Mouse (Mus musculus) lung, postnatal 14 days (tissue): ENCODE measurements at regions not wholly inside any gene's neighbourhood (a gene's known extent, or its start where the extent isn't known, plus 50 kb on each side); places are given as distances from the start of the nearest gene placed in this dataset.

ENCODE experiments used
- DNase-seq: peaks from one replicate; pipeline ENCODE4 v3.0.0; 2021

DNA sequence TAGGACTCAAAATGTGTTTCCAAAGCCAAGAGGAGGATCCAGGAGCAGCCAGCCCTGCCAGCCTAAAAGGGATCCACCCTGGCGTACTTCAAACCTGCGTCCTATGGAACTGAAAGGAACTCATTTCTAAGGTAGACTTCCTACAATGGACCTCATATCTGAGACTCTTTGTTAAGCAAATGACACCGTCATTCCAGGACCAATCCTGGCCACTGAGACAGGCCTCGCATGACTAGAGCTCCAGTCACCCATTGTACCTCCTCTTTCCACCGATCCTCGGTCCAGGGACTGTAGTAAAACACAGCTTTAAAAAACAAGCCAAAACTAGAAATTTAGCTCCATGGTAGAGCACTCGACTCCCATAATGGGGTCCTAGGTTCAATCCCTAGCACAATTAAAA lies 110.4 kb upstream of the Zdhhc25 start:
- DNase-seq: no peak

DNA sequence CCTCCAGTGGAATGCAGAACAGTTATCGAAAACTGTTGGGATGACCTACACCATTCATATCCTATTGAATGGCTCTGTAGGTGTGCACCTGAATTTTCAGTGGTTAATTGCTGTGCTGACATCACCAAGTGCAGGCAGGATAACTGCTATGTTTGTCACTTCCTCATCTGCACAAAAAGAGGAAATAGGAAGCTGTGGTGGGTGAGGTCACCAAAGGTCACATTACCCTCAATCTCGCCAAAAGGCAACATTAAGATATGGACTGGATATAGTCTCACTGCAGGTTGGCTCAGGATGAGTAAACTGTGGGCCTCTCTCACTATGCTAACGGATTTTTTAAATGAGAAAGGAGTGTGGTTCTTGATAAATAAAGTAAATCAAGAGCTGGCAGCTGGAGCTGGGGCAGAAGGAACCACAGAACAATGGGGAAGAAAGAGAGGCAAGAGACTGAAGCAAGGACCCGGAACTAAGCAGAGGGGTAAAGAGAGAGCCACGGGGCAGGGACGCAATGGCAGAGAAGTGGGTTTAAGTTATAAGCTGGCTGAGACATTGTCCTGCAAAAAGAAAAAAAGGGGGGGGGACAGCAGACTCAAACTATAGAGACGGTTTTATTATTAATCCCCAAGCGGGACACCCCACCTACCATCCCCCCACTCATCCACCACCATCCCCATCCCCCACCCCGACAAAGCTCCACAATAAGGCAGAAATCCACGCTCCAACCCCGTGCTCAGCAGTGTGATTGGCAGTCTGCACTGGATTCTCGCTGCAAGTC lies 109.6 kb upstream of the Zdhhc25 start:
- DNase-seq: no peak

DNA sequence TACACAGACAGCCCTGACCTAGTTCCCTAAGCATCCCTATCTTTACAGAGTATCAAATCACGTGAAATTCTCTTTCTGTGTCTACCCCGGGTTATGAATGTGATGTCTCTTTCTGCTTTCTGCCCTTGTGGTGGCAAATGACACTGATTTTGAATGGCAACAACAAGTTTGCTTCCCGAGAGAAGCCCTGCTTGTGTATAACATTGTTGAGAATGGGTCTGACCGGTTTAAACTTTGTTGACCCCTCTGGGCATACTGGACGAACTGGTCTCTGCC lies 109.1 kb upstream of the Zdhhc25 start:
- no peak for DNase-seq

DNA sequence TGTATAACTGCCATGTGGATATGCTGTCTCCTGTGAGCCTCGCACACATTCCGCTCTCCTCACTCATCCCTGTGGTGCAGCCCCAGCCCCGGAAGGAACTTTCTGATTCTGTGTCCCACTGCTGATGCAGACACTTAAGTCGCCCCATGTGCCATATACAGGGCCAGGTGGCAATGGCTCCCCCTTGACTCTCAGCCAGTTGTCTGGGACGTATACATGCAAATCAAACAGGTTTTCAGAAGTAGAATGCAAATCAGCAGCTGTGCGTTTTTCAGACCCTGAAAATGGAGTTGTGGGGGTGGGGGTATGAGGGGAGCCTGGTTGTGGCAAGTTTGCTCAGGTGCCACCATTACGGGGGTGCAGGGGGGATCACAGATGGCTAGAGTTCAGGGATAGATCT lies 102.1 kb upstream of the Zdhhc25 start:
- no peak for DNase-seq

DNA sequence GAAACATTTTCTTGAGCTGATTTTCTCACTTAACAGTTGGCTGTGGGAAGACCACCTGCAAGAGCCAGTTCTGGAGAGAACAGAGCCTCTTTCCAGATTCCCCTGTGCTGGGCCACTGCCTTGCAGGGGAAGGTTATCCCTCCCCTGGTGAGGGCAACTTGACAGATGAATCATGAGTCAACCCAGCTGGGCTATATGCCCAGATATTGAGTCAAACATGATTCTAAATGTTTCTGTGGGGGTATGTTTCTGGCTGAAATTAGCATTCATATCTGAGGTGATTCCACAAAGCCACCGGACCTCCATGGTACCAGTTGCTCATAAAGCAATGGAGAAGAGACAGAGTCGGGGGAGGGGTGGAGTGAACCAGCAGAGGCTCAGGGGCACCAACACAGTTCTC lies 97.8 kb upstream of the Zdhhc25 start:
- DNase-seq: no peak

DNA sequence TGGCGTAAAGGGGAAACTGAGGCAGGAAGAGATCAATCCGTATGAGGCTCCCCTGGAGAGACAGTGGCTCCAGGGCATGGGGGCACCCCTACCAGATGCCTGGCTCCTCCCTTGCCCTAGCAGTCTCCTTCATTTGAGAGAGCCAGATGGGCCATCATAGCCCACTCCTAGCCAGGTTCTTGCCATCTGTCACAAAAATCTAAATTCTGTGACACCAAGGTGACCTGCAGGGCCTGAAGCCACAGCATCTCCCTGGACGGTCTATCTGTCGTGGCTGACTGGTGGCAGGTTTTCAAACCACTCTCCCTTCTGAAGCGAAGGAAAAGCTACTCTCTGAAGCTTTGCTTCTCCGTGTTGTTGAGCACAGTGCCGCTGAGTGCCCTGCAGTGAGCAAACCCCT lies 96.2 kb upstream of the Zdhhc25 start:
- DNase-seq: no peak

DNA sequence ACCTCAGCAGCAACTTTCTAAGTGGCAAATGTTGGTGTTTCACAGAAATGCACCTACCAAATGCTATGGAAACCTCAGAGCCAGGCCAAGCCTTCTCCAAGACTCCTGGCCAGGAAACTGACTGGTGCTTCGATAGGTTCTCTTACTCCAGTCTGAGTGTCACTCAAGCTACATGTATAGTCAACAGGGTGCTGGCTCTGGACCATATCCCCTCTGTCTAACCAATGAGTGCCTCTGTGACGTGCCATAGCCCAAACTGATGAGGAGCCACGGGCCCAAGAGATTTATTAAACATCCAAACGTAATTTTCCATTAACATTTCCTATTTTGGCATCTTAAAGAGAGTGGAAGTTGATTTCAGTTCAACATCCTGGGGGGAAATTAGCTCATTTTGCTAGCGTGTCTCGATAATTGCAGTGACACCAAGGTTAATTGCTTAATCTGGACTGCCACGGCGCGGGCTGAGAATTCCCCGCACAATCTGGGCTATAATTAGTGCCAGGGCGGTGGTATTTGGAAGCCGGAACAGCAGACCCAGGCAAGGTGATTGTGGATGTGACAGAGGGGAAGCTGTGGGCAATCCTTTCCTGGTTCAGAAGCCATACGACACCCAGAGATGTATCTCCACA lies 94.5 kb upstream of the Zdhhc25 start:
- no peak for DNase-seq

DNA sequence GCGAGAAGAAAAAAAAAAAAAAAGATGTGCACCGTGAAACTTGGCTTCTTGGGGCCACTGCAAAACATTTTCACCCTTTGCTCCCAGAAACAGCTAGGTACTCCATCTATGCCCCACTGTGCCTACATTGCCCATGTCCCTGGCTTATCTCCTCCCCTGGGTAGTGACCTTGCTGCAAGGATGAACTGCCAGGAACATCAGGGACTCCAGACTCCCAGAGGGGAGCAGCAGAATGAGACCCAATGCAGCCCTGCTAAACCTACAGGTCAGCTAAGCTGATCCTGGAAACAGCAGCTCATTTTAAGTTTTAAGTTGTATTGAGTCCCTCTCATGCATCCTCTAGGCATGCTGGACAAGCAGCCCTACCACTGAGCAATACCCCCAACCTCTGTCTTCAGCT lies 92.2 kb upstream of the Zdhhc25 start:
- DNase-seq: no peak

DNA sequence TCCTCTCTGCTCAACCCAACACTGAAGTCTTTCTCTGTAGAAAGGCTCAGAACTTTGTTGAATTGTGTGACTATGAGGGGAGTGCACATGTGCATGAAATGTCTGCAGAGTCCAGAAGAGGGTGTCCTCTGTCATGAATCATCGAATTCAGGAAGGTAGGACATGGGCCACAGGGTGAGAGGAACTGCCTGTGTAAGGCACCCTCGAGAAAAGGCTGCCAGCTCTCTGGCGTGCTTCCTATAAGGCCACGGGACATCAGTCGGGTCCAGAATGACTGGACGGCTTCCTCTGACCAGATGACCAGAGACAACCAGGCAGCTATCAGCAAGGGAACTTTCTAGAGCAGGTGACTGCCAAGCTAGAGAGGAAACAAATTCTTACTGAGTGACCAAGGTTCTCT lies 91.1 kb upstream of the Zdhhc25 start:
- DNase-seq: no peak

DNA sequence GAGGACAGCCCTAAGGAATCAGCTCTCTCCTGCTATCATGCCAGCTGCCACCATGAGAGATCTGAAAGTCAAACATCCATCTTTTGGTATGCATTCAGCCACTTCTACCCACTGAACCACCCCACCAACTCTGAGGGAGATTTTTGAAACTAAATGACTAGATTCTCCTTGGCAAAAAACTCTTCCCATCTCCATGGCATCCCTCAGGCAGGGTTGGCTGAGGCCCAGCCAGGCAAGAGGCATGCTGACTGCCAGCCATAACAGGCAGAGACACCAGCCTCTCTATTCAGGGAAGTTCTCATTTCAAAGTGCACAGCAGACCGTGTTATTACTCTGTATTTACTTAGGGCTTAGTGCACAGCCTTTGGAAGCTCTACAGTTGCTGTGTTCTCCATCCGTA lies 90.5 kb upstream of the Zdhhc25 start:
- DNase-seq: no peak

DNA sequence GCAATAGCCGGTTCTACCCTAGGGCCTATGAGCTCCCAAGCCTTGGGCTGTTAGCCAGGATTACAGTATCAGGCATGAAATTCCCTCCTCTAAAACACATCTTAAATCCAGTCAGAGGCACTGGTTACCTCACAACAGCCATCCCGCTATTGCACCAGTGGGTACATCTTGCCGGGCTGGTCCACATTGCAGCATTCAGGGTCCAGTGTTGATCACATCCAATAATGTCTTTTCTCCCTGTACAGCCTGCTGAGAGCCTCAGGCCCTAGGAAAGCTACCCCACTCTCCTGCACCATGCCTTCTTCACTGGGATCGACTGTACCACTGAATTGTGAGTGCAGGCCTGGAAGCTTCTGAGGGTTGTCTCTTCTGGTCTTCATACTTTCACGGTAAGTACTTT lies 86.0 kb upstream of the Zdhhc25 start:
- no peak for DNase-seq

DNA sequence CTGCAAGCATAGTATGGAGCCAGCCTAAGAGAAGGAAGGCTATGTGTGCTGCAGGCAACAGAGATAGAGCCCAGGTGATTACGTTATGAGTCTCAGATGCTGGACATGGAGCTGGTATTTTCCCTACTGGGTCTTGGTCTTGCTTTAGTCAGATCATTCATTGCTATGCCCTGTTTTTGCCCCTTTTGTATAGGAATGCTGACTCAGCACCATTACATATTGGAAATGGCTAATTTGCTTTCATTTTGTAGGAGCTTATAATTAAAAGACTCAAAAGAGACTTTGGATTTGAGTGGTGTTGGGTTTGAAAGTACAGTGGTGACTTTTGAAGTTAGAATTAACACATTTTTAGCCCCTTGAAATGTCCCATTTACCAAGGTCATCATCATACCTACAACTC lies 68.9 kb upstream of the Zdhhc25 start:
- DNase-seq: no peak

DNA sequence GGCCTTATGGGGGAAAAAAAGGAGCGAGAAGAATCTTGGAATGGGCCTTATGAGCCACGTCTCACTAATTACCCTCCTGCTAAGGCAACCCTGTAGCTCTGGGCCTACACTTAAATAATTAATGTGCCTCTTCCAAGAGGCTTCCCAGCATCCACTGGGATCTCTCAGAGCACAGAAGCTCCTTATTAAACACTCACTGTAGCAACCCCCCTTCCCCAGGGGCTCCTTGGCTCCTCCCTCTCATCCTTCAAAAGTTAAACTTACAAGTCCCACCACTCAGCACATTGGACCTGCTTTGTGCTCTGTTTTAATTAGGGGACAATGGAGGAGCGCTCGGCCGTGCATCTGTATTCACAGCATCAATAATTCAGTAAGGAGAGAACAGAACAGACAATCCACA lies 68.1 kb upstream of the Zdhhc25 start:
- DNase-seq: no peak

DNA sequence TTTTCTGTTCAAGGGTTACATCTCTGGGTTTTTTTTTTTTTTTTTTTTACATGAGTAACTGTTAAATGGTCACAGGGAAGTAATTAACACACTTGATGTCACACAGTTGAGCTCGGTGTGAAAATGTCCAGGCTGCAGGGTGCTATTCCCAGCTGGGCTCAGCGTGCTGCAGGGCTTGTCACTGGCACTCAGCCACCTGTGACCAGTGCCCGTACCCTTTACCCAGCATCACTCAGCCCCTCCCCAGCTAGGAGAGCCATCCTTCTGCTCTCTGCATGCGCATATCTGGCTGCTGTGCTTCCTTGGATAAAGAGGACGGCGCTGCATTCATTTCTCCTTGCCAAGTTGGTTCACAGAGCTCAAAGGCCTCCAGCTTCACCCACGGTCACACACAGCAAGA lies 66.7 kb upstream of the Zdhhc25 start:
- no peak for DNase-seq

DNA sequence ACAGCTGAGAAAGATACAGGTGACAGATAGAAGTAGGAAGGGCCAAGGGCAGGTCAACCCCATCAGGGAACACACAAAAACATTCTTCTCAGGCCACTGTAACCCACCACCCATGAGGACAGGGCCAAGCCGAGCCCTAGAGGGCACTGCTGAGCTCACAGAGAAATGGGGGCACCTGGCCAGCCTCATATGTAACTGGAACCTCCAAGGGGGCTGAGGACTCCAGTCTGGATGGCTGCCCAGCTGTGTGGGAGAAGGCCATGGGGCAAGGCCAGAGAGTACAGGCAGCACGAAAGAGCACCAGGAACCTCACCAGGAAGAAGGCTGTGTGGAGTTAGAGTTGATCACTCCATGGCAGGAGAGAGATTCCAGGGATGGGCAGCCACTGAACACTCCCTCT lies 64.6 kb upstream of the Zdhhc25 start:
- DNase-seq: no peak

DNA sequence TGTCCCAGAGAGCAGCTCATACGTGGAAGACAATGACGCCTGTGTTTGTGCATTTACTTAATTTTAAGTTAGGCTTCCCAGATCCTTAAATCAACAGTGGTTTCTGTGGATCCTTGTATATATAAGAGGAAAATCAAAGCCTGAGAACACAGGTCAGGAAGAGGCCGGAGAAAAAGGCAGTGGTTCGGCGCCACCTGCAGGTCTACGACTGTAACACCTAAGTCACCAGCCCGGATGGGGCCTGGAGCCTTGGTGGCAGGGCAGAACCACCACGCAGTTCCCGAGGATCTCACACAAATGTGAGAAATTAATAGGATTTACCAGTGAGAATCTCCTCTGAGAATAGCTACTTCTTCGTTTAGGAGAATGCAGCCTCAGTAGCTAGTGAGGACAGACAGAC lies 62.9 kb upstream of the Zdhhc25 start:
- peak; percentile 28 for DNase-seq

DNA sequence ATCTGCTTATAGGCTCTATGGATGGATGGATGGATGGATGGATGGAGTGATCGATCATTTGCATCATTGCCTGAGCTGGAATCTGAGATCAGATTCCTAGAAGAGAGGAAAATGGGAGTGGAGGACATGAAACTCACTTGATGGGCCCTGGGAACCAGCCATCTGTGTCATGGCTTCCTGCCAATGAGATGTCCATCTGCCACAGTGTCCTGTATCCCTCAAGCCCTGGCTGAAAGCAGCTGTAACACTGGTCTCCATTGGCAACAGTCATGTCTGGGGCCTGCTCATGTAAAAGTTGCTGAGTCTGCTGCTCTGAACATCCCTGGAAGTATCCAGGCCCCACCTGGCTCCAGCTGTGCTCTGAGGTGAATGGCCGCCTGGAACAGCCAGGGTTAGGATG lies 57.5 kb upstream of the Zdhhc25 start:
- no peak for DNase-seq

DNA sequence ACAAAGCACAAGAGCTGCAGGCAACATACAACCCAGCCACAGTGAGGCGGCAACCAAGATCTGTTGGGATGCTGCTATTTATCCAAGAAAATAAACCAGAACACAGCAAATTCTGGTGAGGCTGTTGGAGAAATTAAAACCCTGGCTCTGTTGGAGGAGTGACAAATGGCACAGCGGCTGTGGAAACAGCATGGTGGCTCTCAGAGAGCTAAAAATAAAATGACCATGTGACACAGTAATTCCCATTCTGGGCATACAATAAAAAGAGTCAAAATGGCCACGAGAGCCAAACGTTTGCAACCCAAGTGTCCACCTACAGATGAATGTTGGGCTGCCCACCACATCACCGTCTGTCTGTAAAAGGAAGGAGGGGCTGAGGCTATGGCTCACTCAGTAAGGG lies 55.9 kb upstream of the Zdhhc25 start:
- no peak for DNase-seq

DNA sequence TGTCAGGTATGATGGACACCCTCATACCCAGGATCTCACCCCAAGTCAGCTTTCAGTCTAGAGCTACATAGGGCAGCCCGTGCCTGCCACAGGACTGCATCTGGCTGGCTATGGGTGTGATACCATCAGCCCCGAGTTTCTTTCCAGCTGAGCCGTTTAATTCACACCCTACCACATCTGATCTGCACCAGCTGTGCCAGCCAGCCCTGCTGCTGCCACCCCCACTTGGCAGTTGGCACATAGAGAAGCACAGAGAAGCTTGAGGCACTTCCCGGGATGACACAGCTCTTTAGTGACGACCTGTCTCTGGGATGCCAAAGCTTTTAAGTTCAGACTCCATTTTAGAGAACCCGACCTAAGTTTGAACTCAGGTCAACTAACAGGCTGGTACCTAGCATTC lies 51.8 kb upstream of the Zdhhc25 start:
- no peak for DNase-seq
